Mouse (Mus musculus) cerebellum, adult 2 months (tissue): ENCODE results near the gene 4931406C07Rik.

Experiments used
- CTCF ChIP-seq: fragments of 200-500 bp; IDR thresholded peaks from 2 replicates; pipeline ENCODE4 v1.5.1; 2011; ENCODE audit warnings: low read depth, mild to moderate bottlenecking, control low read depth, low read length, moderate library complexity, borderline replicate concordance; ENCODE audit not compliant: insufficient read depth
- POLR2A ChIP-seq: fragments of 200-500 bp; IDR thresholded peaks from 2 replicates; pipeline ENCODE4 v1.6.1; 2011; ENCODE audit warnings: low read length, control low read depth, borderline replicate concordance; ENCODE audit not compliant: insufficient read depth

- no peak for TF ChIP-seq CTCF
- no peak for TF ChIP-seq POLR2A
Measured at GRCm38 (mm10) chr9:15337776-15338175, 31.5 kb upstream of the 4931406C07Rik start.
